Mouse (Mus musculus) adrenal gland, postnatal 0 days (tissue): ENCODE measurements around the gene Gm3476. TPM values are rescaled to one million over a fixed set of nuclear protein-coding genes. Genes with fewer than 3 reads are reported as not detected.

Experiments used
- polyA plus RNA-seq: library from polyadenylated mRNA; unstranded; fragments of >200 nt; fragmentation: Nextera tagmentation; extraction: Ambion mirVana; gene quantifications from 2 replicates; pipeline ENCODE4 v1.2.1, GENCODE M21; 2015

Gene Gm3476
- not detected in 2 replicates for polyA plus RNA-seq

GRCm38 (mm10) chr14:6125707-6126106, at the start of gene Gm3476:
Gm3476 (minus strand) TSS chr14:6125807.

GRCm38 (mm10) chr14:6108272-6108925, 17.2 kb downstream of the Gm3476 start, which contains the start of gene Gm3468:
Gm3468 (minus strand) TSS chr14:6108665.

GRCm38 (mm10) chr14:6093842-6094241, 31.8 kb downstream of the Gm3476 start, which contains the start of gene Gm8206:
Gm8206 (minus strand) TSS chr14:6093942.

GRCm38 (mm10) chr14:6058167-6058566, 67.4 kb downstream of the Gm3476 start, which contains the start of gene Gm6337:
Gm6337 (minus strand) TSS chr14:6058267.

Other genes starting within 250 kb of the Gm3476 start
- 0.32 TPM in 1 of 2 replicates, not detected in the other for gene Gm8237, start 245.4 kb downstream of the Gm3476 start, polyA plus RNA-seq
- 0.40 and 0.50 TPM in 2 replicates for gene Gm3248, start 164.1 kb downstream of the Gm3476 start, polyA plus RNA-seq
- gene Gm3453, start 146.7 kb downstream of the Gm3476 start, polyA plus RNA-seq = not detected in 2 replicates
- gene Gm6337, start 67.5 kb downstream of the Gm3476 start, polyA plus RNA-seq = not detected in 2 replicates
- 0.11 and 0.60 TPM in 2 replicates for gene Gm8206, start 31.9 kb downstream of the Gm3476 start, polyA plus RNA-seq
- gene Gm3468, start 17.1 kb downstream of the Gm3476 start, polyA plus RNA-seq = 0.36 and 0.69 TPM in 2 replicates
- not detected in 2 replicates for gene Gm21560, start 93.5 kb upstream of the Gm3476 start, polyA plus RNA-seq
- gene Gm3411, start 161.4 kb upstream of the Gm3476 start, polyA plus RNA-seq = 0.26 and 1.2 TPM in 2 replicates
- not detected in 2 replicates for gene Gm21103, start 179.0 kb upstream of the Gm3476 start, polyA plus RNA-seq
- gene Gm3618, start 217.9 kb upstream of the Gm3476 start, polyA plus RNA-seq = not detected in 2 replicates